Mouse (Mus musculus): ENCODE results near the gene Olfr39. TPM values are rescaled to one million over a fixed set of nuclear protein-coding genes. Genes with fewer than 3 reads are reported as not detected.
"Not testable (repeated sequence)": the region's sequence is repeated elsewhere in the genome, so short reads cannot be mapped to it uniquely, and the experiment has no call there.

The Olfr39 gene
- polyA plus RNA-seq (2016; fragmentation: Nextera tagmentation; extraction: Ambion mirVana), result not detected in 2 replicates

DNA sequence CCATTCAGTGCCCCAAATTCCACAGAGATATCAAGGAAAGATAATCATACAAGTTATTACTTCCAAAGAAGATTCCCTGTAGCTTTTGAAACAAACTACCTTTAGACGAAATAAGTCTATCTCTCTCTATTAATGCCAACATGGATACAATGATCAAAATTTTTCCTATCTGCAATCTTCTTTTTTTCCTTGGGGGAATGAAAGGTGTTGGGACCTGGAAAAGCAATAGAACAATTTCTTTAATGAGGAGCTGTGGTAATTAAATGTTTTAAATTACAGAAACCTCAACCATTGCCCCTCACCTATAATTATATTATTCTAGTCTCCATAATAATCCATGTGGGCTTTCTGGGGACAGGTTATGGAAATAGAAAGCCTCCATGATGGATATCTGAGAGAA, at the start of gene Olfr39:
TSS of gene Olfr39 (plus strand) at position 301 of the 400 bp plus-strand sequence.
- Histone ChIP-seq H3K36me3 (no peaks in the 10 kb centered on the region), H3K27ac (no peak within 1 kb of the TSS), H3K4me3 (no peak within 1 kb of the TSS), H3K9me3 (no peaks in the 10 kb centered on the region), H3K9ac (no peak within 1 kb of the TSS), H3K4me2 (replicated peaks) (no peak within 1 kb of the TSS), H3K27me3 (replicated peaks) (no peaks in the 10 kb centered on the region), H3K4me1 (no peaks in the 10 kb centered on the region)
- no peak for ATAC-seq (ENCODE audit: low FRiP score, low read depth)
- 80% methylated on average over 1 of the region's 1 CpGs for WGBS

DNA sequence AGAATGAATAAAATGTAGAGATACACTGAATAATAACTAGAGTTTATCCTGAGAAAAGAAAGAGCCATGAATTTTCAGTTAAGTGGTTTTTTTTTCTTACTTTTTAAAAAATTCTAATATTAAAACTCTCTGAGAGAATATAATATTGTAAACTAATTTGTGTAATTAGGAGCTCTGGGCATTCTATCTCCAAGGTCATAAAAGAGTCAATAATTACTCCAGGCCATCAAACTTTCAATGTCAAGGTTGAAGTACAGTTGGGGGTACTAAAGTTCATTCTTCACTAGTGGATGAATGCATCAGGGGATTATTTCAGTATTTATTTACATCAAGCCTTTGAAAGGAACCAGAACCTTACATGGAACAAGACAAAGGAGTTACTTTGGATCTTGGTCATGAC, 45.3 kb upstream of the Olfr39 start, which contains the start of gene Olfr872:
TSS of gene Olfr872 (plus strand) at position 301 of the 400 bp plus-strand sequence.
- no peak within 1 kb of the TSS for H3K9ac ChIP-seq
- ATAC-seq (ENCODE audit: low FRiP score, low read depth), result no peak
- no peak within 1 kb of the TSS for H3K27ac ChIP-seq
- no peaks in the 10 kb centered on the region for H3K27me3 ChIP-seq (replicated peaks)
- H3K9me3 ChIP-seq, result 0 out of 2 replicates have a peak, but pooled peaks cover 8% of the 10 kb centered on the region
- H3K36me3 ChIP-seq, result no peaks in the 10 kb centered on the region
- no peaks in the 10 kb centered on the region for H3K4me1 ChIP-seq
- H3K4me2 ChIP-seq (replicated peaks), result no peak within 1 kb of the TSS
- H3K4me3 ChIP-seq, result no peak within 1 kb of the TSS

DNA sequence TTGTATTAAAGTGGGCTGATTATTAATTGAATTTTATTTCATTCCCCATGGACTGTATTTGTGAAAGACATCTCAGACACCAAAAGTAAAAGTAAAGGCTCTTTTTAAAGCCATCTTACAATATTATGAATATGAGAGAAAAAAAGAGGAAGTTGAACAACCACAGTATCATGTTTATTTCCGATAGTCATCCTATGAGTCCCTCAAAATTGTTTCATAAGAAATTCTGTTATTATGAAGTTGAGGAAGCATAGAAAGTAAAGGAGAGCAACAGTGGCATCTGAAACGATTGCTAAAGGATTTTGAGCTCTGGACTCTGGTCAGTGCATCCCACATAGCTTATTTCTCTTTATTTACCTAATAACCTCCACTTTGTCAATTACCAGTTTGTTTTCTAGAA, 44.8 kb upstream of the Olfr39 start:
- no peaks in the 10 kb centered on the region for H3K36me3 ChIP-seq
- H3K27me3 ChIP-seq (replicated peaks), result no peaks in the 10 kb centered on the region
- no peaks in the 10 kb centered on the region for H3K4me1 ChIP-seq
- H3K4me2 ChIP-seq (replicated peaks), result no peak overlapping the region
- WGBS, result 79% methylated on average over 2 of the region's 2 CpGs
- H3K27ac ChIP-seq, result no peak overlapping the region
- no peak overlapping the region for H3K9ac ChIP-seq
- H3K4me3 ChIP-seq, result no peak overlapping the region
- ATAC-seq (ENCODE audit: low FRiP score, low read depth), result no peak
- 0 out of 2 replicates have a peak, but pooled peaks cover 9% of the 10 kb centered on the region for H3K9me3 ChIP-seq

DNA sequence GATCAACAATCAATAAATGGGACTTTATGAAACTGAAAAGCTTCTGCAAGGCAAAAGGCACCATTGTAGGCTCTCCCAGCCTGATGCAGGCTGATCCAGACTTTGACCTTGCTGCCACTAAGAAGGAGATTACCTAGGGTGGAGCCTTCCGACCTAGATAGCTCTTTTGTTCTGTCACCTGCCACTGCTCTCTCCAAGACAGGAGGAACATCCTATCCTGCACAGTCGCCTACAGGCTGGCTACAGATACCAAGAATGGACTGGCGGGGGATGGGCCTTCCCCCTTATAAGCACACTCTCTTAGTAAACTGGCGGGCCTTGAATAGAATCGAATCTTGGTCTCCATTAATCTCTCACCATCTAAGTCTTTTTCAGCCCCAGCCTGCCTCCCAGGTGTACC, 13.4 kb downstream of the Olfr39 start:
- H3K27ac ChIP-seq; H3K4me3 ChIP-seq; H3K4me1 ChIP-seq; H3K4me2 ChIP-seq (replicated peaks); H3K27me3 ChIP-seq (replicated peaks); H3K36me3 ChIP-seq; ATAC-seq (ENCODE audit: low FRiP score, low read depth); H3K9ac ChIP-seq; H3K9me3 ChIP-seq: not testable (repeated sequence)
- WGBS, result 88% methylated on average over 5 of the region's 5 CpGs

DNA sequence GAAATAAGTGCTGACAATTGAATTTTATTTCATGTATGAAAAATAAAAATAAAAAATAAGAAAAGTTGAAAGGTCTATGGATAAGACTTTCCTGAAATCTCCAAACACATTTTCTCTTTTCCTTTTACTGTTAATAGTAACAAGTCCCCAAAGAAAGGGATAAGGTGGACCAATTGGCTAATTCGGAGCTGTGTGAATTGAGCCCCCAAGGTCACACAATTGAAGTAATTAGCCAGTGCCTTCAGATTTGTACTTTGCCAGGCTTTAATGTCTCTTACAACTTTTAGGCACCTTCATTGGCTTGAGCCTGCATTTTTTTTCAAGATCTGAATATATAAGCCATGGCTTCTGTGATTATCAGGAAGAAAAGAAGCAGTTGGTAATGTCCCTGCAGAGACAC, 16.1 kb downstream of the Olfr39 start, which contains the start of gene Olfr873:
TSS of gene Olfr873 (plus strand) at position 301 of the 400 bp plus-strand sequence.
- H3K4me3 ChIP-seq, result no peak within 1 kb of the TSS
- no peaks in the 10 kb centered on the region for H3K4me1 ChIP-seq
- no peak within 1 kb of the TSS for H3K9ac ChIP-seq
- no peak within 1 kb of the TSS for H3K27ac ChIP-seq
- no peaks in the 10 kb centered on the region for H3K27me3 ChIP-seq (replicated peaks)
- no peak within 1 kb of the TSS for H3K4me2 ChIP-seq (replicated peaks)
- 0 out of 2 replicates have a peak, but pooled peaks cover 3% of the 10 kb centered on the region for H3K9me3 ChIP-seq
- no peak for ATAC-seq (ENCODE audit: low FRiP score, low read depth)
- 94% methylated on average over 1 of the region's 1 CpGs for WGBS
- no peaks in the 10 kb centered on the region for H3K36me3 ChIP-seq

DNA sequence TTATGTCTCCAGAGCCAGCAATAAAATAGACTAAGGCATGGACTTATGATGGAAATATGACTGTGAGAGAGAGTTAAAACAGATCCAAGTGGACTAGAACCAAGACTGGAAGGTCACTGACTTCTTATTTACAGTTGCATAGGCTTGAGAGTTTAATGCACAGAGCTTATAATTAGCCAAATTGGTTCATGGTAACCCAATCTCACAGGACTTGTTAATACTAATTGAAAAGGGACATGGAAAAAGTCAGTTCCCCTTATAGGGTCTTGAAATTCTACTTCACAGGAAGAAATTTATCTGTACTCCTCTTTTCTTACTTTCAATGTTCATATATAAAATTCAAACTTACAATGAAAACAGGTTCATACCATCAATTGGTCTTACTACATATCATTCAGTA, 53.8 kb downstream of the Olfr39 start, which contains the start of gene Olfr18:
TSS of gene Olfr18 (minus strand) at position 101 of the 400 bp plus-strand sequence.
- no peak within 1 kb of the TSS for H3K4me2 ChIP-seq (replicated peaks)
- no peaks in the 10 kb centered on the region for H3K36me3 ChIP-seq
- no peaks in the 10 kb centered on the region for H3K9me3 ChIP-seq
- no peak within 1 kb of the TSS for H3K9ac ChIP-seq
- H3K27ac ChIP-seq, result no peak within 1 kb of the TSS
- no peaks in the 10 kb centered on the region for H3K4me1 ChIP-seq
- ATAC-seq (ENCODE audit: low FRiP score, low read depth), result no peak
- H3K4me3 ChIP-seq, result no peak within 1 kb of the TSS
- no peaks in the 10 kb centered on the region for H3K27me3 ChIP-seq (replicated peaks)

Other genes starting within 250 kb of the Olfr39 start
- gene Olfr867, start 224.8 kb upstream of the Olfr39 start, polyA plus RNA-seq (2016; fragmentation: Nextera tagmentation; extraction: Ambion mirVana), result not detected in 2 replicates
- gene Olfr868, start 183.7 kb upstream of the Olfr39 start, polyA plus RNA-seq (2016; fragmentation: Nextera tagmentation; extraction: Ambion mirVana), result not detected in 2 replicates
- gene Olfr869, start 153.3 kb upstream of the Olfr39 start, polyA plus RNA-seq (2016; fragmentation: Nextera tagmentation; extraction: Ambion mirVana), result not detected in 2 replicates
- gene Olfr870, start 108.3 kb upstream of the Olfr39 start, polyA plus RNA-seq (2016; fragmentation: Nextera tagmentation; extraction: Ambion mirVana), result not detected in 2 replicates
- gene Olfr871, start 70.1 kb upstream of the Olfr39 start, polyA plus RNA-seq (2016; fragmentation: Nextera tagmentation; extraction: Ambion mirVana), result not detected in 2 replicates
- gene Olfr872, start 45.2 kb upstream of the Olfr39 start, polyA plus RNA-seq (2016; fragmentation: Nextera tagmentation; extraction: Ambion mirVana), result not detected in 2 replicates
- gene Olfr873, start 16.2 kb downstream of the Olfr39 start, polyA plus RNA-seq (2016; fragmentation: Nextera tagmentation; extraction: Ambion mirVana), result not detected in 2 replicates
- gene Olfr18, start 53.7 kb downstream of the Olfr39 start, polyA plus RNA-seq (2016; fragmentation: Nextera tagmentation; extraction: Ambion mirVana), result not detected in 2 replicates
- 35.2 and 36.1 TPM in 2 replicates for gene Zfp560, start 102.8 kb downstream of the Olfr39 start, polyA plus RNA-seq (2016; fragmentation: Nextera tagmentation; extraction: Ambion mirVana)
- 25.5 and 25.6 TPM in 2 replicates for gene Zfp26, start 177.8 kb downstream of the Olfr39 start, polyA plus RNA-seq (2016; fragmentation: Nextera tagmentation; extraction: Ambion mirVana)
- gene Zfp426, start 210.4 kb downstream of the Olfr39 start, polyA plus RNA-seq (2016; fragmentation: Nextera tagmentation; extraction: Ambion mirVana), result 30.3 and 31.3 TPM in 2 replicates
- 142 and 146 TPM in 2 replicates for gene Zfp266, start 239.1 kb downstream of the Olfr39 start, polyA plus RNA-seq (2016; fragmentation: Nextera tagmentation; extraction: Ambion mirVana)

Measured in neural tube, embryonic 12.5 days (tissue).